Mouse (Mus musculus): ENCODE data around the gene Atcay.

The Atcay gene

GRCm38 (mm10) chr10:81177958-81178712, 52.5 kb downstream of the Atcay start:
- DNase-seq: no peak

- DNase-seq: peak; percentile 48 to 60
Measured at GRCm38 (mm10) chr10:81177491-81177925, 53.1 kb downstream of the Atcay start.

GRCm38 (mm10) chr10:81176466-81177271, 54.0 kb downstream of the Atcay start, which contains the start of gene Eef2:
Gene Eef2, plus strand, starts transcription at chr10:81176631.
- DNase-seq: peak; percentile 100

GRCm38 (mm10) chr10:81175936-81176465, 54.6 kb downstream of the Atcay start:
- peak; percentile 66 to 78 for DNase-seq

- peak in 1 of 2 experiments; percentile 33 for DNase-seq
Measured at GRCm38 (mm10) chr10:81175345-81175701, 55.3 kb downstream of the Atcay start.

- peak; percentile 93 to 94 for DNase-seq
Measured at GRCm38 (mm10) chr10:81174617-81175344, 55.9 kb downstream of the Atcay start.

GRCm38 (mm10) chr10:81173132-81173531, 57.5 kb downstream of the Atcay start:
- DNase-seq: peak; percentile 87 to 90

- peak; percentile 52 to 67 for DNase-seq
Measured at GRCm38 (mm10) chr10:81169411-81169900, 61.2 kb downstream of the Atcay start.

DNA sequence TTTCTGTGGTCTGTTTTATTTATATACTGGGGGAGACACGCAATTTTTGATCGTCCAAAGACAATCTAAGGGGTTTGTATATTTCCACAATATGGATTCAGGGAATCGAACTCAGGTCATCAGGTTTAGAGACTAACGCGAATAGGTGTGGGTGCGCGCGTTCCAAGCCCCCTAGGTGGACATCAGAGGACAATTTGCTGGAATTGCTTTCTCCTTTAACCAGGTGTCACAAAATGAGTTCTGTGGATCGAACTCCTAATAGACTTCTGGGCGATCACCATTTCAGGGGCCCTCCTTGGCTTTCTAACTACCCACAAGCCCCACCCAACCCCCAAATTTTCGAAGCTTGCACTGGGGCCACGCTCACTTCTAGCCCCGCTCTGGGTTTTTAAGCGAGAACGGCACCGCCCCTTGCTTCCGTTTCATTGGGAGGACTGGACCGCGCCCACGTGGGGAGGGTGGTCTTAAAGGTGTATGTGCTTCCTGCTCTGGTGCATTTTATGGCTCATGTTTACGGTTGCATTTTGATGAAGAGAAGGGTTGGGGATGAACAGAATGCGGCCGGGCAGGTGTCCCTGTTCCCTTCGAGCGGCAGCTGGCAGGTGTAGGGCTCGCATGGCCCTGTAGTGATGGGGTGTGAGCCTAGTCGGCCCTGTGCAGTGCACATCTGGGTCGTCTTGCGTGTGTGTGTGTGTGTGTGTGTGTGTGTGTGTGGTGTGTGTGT, 62.0 kb downstream of the Atcay start:
- DNase-seq: peak; percentile 89 to 94

- DNase-seq: peak in 1 of 2 experiments; percentile 61
Measured at GRCm38 (mm10) chr10:81168087-81168431, 62.6 kb downstream of the Atcay start.

- peak; percentile 100 for DNase-seq
Measured at GRCm38 (mm10) chr10:81167200-81168086, 63.2 kb downstream of the Atcay start, which contains the start of gene Pias4. Gene Pias4, minus strand, starts transcription at chr10:81167923.

- no peak for DNase-seq
Measured at GRCm38 (mm10) chr10:81165118-81165517, 65.5 kb downstream of the Atcay start.

DNA sequence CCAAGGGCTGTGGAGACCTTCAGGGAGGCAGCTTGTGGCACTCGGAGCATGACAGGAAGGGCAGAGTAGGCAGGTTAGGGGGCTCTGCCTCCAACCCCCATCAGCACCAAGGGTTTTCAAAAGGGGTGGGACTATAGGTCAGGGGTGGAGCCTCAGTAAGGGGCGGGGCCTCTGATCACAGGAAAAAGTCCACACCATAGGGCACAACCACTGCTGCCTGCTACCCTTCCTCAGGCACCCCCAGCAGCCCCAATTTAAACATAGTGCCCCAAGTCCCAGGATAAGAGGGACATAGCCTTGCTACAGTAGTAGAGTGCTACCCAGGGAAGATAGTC, 68.3 kb downstream of the Atcay start:
- DNase-seq: peak in 1 of 2 experiments; percentile 40

DNA sequence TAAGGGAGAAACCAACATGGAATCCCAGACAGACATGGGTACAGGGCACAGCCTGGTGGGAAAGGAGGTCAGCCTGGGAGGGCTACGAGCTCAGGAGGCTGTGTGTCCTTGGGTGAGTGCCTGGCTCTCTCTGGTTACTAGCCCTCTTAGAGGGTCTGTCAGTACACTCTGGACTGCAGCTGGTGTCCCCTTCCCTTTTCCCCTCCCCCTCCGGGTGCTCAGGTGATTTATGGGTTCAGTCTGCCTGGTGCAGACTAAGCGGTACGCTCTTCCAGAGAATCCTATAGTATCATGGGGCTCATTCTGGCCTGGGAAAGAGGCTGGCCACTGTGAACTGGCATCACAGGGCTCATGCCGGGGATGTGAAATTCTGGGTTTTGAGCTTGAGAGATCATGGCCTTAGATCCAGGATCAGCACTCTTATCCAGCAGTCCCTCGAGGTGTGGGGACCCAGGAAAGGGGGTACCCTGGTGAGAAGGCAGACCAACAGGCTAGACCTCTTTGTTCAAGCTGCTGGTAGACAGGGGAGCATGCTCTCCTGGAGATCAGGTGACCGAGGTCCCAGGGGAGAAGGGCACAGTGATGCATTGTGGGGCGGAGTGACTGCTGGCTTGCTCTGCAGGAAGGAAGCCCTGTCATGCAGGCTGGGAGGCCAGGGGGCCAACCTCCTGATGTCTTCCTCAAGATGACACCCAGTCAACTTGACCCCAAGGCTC, 68.9 kb downstream of the Atcay start:
- peak; percentile 56 to 73 for DNase-seq

GRCm38 (mm10) chr10:81154736-81155135, 75.9 kb downstream of the Atcay start:
- no peak for DNase-seq
